Mouse (Mus musculus) kidney, embryonic 15.5 days (tissue): ENCODE results near the gene Egln1. TPM values are rescaled to one million over a fixed set of nuclear protein-coding genes. Genes with fewer than 3 reads are reported as not detected.

Source experiments
- ATAC-seq: fragments of 200-750 bp; cut with Nextera tagmentation; replicated peaks from 2 replicates; pipeline ENCODE4 v1.8.0; 2017; ENCODE audit warnings: moderate TSS enrichment; ENCODE audit not compliant: low FRiP score
- H3K27ac ChIP-seq: fragments of 300-500 bp; sonication (generic); 2 replicates; pipeline ENCODE4 v1.5.1; 2015; ENCODE audit warnings: mild to moderate bottlenecking, inconsistent platforms
- H3K27me3 ChIP-seq: fragments of 300-500 bp; sonication (generic); 2 replicates; pipeline ENCODE4 v1.6.1; 2015; ENCODE audit warnings: inconsistent platforms
- H3K36me3 ChIP-seq: fragments of 300-500 bp; sonication (generic); 2 replicates; pipeline ENCODE4 v1.6.1; 2015; ENCODE audit warnings: inconsistent platforms
- H3K4me1 ChIP-seq: fragments of 300-500 bp; sonication (generic); 2 replicates; pipeline ENCODE4 v1.6.1; 2015; ENCODE audit warnings: inconsistent platforms
- H3K4me2 ChIP-seq: fragments of 300-500 bp; sonication (generic); 2 replicates; pipeline ENCODE4 v1.6.1; 2015; ENCODE audit warnings: moderate library complexity, mild to moderate bottlenecking, inconsistent platforms
- H3K4me3 ChIP-seq: fragments of 300-500 bp; sonication (generic); replicated peaks from 2 replicates; pipeline ENCODE4 v1.5.1; 2015; ENCODE audit warnings: mild to moderate bottlenecking, inconsistent platforms
- H3K9ac ChIP-seq: fragments of 300-500 bp; sonication (generic); 2 replicates; pipeline ENCODE4 v1.6.1; 2015; ENCODE audit warnings: mild to moderate bottlenecking, inconsistent platforms
- H3K9me3 ChIP-seq: fragments of 300-500 bp; sonication (generic); replicated peaks from 2 replicates; pipeline ENCODE4 v1.6.1; 2016; ENCODE audit warnings: inconsistent platforms
- WGBS: fragments of 180-500 bp; shearing (Covaris S2); methylation state at CpG from one replicate; pipeline ENCODE4 v1.1.7; 2015; ENCODE audit warnings: mixed read lengths; 5-methylcytosine and 5-hydroxymethylcytosine counted together
- polyA plus RNA-seq: library from polyadenylated mRNA; unstranded; fragments of >200 nt; fragmentation: Nextera tagmentation; extraction: Ambion mirVana; gene quantifications from 2 replicates; pipeline ENCODE4 v1.2.1, GENCODE M21; 2015

Gene Egln1
- polyA plus RNA-seq, 1 experiment from 2014 or later, result 11.1 TPM

GRCm38 (mm10) chr8:124921369-124922279, 27.5 kb downstream of the Egln1 start:
- H3K4me2 ChIP-seq, result no peak overlapping the region
- no peak for ATAC-seq
- H3K36me3 ChIP-seq, result peaks cover 8% of the 10 kb centered on the region; the same call in 1 of the 2 replicates
- H3K9ac ChIP-seq, result no peak overlapping the region
- H3K4me3 ChIP-seq, result no peak overlapping the region
- no peak overlapping the region for H3K27ac ChIP-seq
- 82% methylated on average over 18 of the region's 18 CpGs for WGBS
- no peaks in the 10 kb centered on the region for H3K27me3 ChIP-seq
- peaks cover 20% of the 10 kb centered on the region for H3K4me1 ChIP-seq
- no peaks in the 10 kb centered on the region for H3K9me3 ChIP-seq

GRCm38 (mm10) chr8:124917741-124918484, 31.2 kb downstream of the Egln1 start:
- H3K4me2 ChIP-seq, result no peak overlapping the region
- H3K4me3 ChIP-seq, result no peak overlapping the region
- no peaks in the 10 kb centered on the region for H3K9me3 ChIP-seq
- WGBS, result 82% methylated on average over 18 of the region's 18 CpGs
- peaks cover 19% of the 10 kb centered on the region for H3K4me1 ChIP-seq
- no peaks in the 10 kb centered on the region for H3K27me3 ChIP-seq
- H3K27ac ChIP-seq, result no peak overlapping the region
- no peak for ATAC-seq
- peaks cover 29% of the 10 kb centered on the region for H3K36me3 ChIP-seq
- no peak overlapping the region for H3K9ac ChIP-seq

GRCm38 (mm10) chr8:124914061-124914460, 35.1 kb downstream of the Egln1 start:
- H3K36me3 ChIP-seq, result peaks cover 67% of the 10 kb centered on the region
- no peak for ATAC-seq
- no peak overlapping the region for H3K4me2 ChIP-seq
- H3K27me3 ChIP-seq, result no peaks in the 10 kb centered on the region
- H3K9ac ChIP-seq, result no peak overlapping the region
- H3K4me3 ChIP-seq, result no peak overlapping the region
- peaks cover 14% of the 10 kb centered on the region; the same call in 1 of the 2 replicates for H3K4me1 ChIP-seq
- 87% methylated on average over 5 of the region's 5 CpGs for WGBS
- H3K9me3 ChIP-seq, result no peaks in the 10 kb centered on the region
- 0 out of 2 replicates have a peak overlapping the region, but pooled peaks have one; percentile 28 for H3K27ac ChIP-seq

GRCm38 (mm10) chr8:124911938-124912872, 36.9 kb downstream of the Egln1 start:
- no peaks in the 10 kb centered on the region for H3K27me3 ChIP-seq
- H3K4me3 ChIP-seq, result no peak overlapping the region
- H3K4me1 ChIP-seq, result peaks cover 14% of the 10 kb centered on the region; the same call in 1 of the 2 replicates
- WGBS, result 68% methylated on average over 17 of the region's 17 CpGs
- H3K27ac ChIP-seq, result peak overlapping the region; percentile 28; the same call in 1 of the 2 replicates
- peaks cover 85% of the 10 kb centered on the region for H3K36me3 ChIP-seq
- no peak overlapping the region for H3K9ac ChIP-seq
- no peaks in the 10 kb centered on the region for H3K9me3 ChIP-seq
- peak; percentile 30; the same call in 1 of the 2 replicates for ATAC-seq
- no peak overlapping the region for H3K4me2 ChIP-seq

GRCm38 (mm10) chr8:124910349-124910748, 38.8 kb downstream of the Egln1 start:
- H3K36me3 ChIP-seq, result peaks cover 99% of the 10 kb centered on the region
- 88% methylated on average over 10 of the region's 10 CpGs for WGBS

GRCm38 (mm10) chr8:124909936-124910335, 39.2 kb downstream of the Egln1 start:
- no peak overlapping the region for H3K9ac ChIP-seq
- H3K4me1 ChIP-seq, result peaks cover 6% of the 10 kb centered on the region; the same call in 1 of the 2 replicates
- no peaks in the 10 kb centered on the region for H3K27me3 ChIP-seq
- H3K4me2 ChIP-seq, result no peak overlapping the region
- no peak overlapping the region for H3K27ac ChIP-seq
- H3K4me3 ChIP-seq, result no peak overlapping the region
- no peaks in the 10 kb centered on the region for H3K9me3 ChIP-seq
- H3K36me3 ChIP-seq, result peaks cover 98% of the 10 kb centered on the region
- WGBS, result 89% methylated on average over 16 of the region's 16 CpGs
- ATAC-seq, result no peak

More at GRCm38 (mm10) chr8:124910349-124910748, 38.8 kb downstream of the Egln1 start:
- H3K9me3 ChIP-seq, result no peaks in the 10 kb centered on the region
- H3K9ac ChIP-seq, result no peak overlapping the region
- no peak overlapping the region for H3K27ac ChIP-seq
- no peaks in the 10 kb centered on the region for H3K27me3 ChIP-seq
- ATAC-seq, result no peak
- peaks cover 6% of the 10 kb centered on the region; the same call in 1 of the 2 replicates for H3K4me1 ChIP-seq
- H3K4me2 ChIP-seq, result no peak overlapping the region
- no peak overlapping the region for H3K4me3 ChIP-seq

- H3K36me3 ChIP-seq, result peaks cover 94% of the 10 kb centered on the region
- H3K4me1 ChIP-seq, result no peaks in the 10 kb centered on the region
- H3K27ac ChIP-seq, result no peak overlapping the region
- no peaks in the 10 kb centered on the region for H3K27me3 ChIP-seq
- no peak overlapping the region for H3K4me3 ChIP-seq
- H3K4me2 ChIP-seq, result no peak overlapping the region
- 95% methylated on average over 2 of the region's 2 CpGs for whole genome bisulfite sequencing
- H3K9me3 ChIP-seq, result no peaks in the 10 kb centered on the region
- H3K9ac ChIP-seq, result no peak overlapping the region
- no peak for ATAC-seq
Observed at GRCm38 (mm10) chr8:124905482-124905881, 43.6 kb downstream of the Egln1 start.

- WGBS, result 89% methylated on average over 15 of the region's 15 CpGs
Observed at GRCm38 (mm10) chr8:124903198-124903597, 45.9 kb downstream of the Egln1 start.

GRCm38 (mm10) chr8:124898251-124898905, 50.7 kb downstream of the Egln1 start:
- 4% methylated on average over 31 of the region's 31 CpGs for WGBS
- H3K4me2 ChIP-seq, result peak overlapping the region; percentile 99
- no peaks in the 10 kb centered on the region for H3K9me3 ChIP-seq
- H3K9ac ChIP-seq, result peak overlapping the region; percentile 81
- peak overlapping the region; percentile 89 for H3K4me3 ChIP-seq
- H3K4me1 ChIP-seq, result peaks cover 34% of the 10 kb centered on the region
- no peak for ATAC-seq
- peak overlapping the region; percentile 85 for H3K27ac ChIP-seq
- no peaks in the 10 kb centered on the region for H3K27me3 ChIP-seq
- H3K36me3 ChIP-seq, result peaks cover 68% of the 10 kb centered on the region

More at GRCm38 (mm10) chr8:124903198-124903597, 45.9 kb downstream of the Egln1 start:
- no peaks in the 10 kb centered on the region for H3K9me3 ChIP-seq
- no peak overlapping the region for H3K9ac ChIP-seq
- H3K36me3 ChIP-seq, result peaks cover 88% of the 10 kb centered on the region
- no peak overlapping the region for H3K27ac ChIP-seq
- no peaks in the 10 kb centered on the region for H3K27me3 ChIP-seq
- no peak overlapping the region for H3K4me3 ChIP-seq
- peaks cover 11% of the 10 kb centered on the region for H3K4me1 ChIP-seq
- no peak overlapping the region for H3K4me2 ChIP-seq
- ATAC-seq, result no peak

- H3K9ac ChIP-seq, result peak within 1 kb of the TSS; percentile 81
- H3K4me3 ChIP-seq, result peak within 1 kb of the TSS; percentile 89
- WGBS, result under 1% methylated on average over 114 of the region's 114 CpGs
- no peaks in the 10 kb centered on the region for H3K27me3 ChIP-seq
- no peaks in the 10 kb centered on the region for H3K9me3 ChIP-seq
- H3K4me2 ChIP-seq, result peak within 1 kb of the TSS; percentile 99
- ATAC-seq, result peak; percentile 89
- H3K4me1 ChIP-seq, result peaks cover 34% of the 10 kb centered on the region
- peaks cover 68% of the 10 kb centered on the region for H3K36me3 ChIP-seq
- H3K27ac ChIP-seq, result peak within 1 kb of the TSS; percentile 87
Observed at GRCm38 (mm10) chr8:124897386-124898250, 51.5 kb downstream of the Egln1 start, which contains the start of the genes Exoc8 and Sprtn. Gene Exoc8 (minus strand): TSS chr8:124897705. Gene Sprtn (plus strand): TSS chr8:124897886.
